ENCODE assay signal across 22 mouse cellular contexts in the genomic region with DNA sequence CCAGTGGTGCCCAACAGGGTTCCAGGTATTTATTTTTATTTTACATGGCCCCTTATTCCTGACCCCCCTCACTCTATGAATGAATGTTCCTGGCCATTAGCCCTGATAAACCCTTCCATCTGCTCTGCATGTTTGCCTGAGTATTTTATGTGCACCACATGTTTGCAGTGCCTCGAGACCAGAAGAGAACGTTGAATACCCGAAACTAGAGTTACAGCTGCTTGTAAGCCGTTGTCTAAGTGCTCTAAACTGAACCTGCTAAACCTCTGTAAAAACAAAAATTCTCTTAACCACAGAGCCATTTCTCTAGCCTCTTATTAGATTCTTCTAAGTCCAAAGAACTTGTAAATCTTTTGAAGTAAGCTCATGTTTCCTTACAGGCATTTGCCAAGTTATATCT. TPM values are rescaled to one million over a fixed set of nuclear protein-coding genes. Genes with fewer than 3 reads are reported as not detected.
DNase-seq lines count a peak whose midpoint lies in the region; ATAC-seq lines count a peak whose summit lies in the region.
"Had no signal": no experiment of that assay in that cellular context is flagged by ENCODE, and none has a peak within 500 bp of the region (broad histone marks: within the 10 kb centered on the region; RNA-seq: fewer than 3 reads in every experiment).

No protein-coding gene starts in this region.

- H3K4me3 ChIP-seq in forebrain, embryonic 10.5 days = no peak overlapping the region
- no peak overlapping the region for H3K4me3 ChIP-seq in forebrain, embryonic 14.5 days (ENCODE audit: low read depth, low read length)
- H3K4me3 ChIP-seq in embryonic facial prominence, embryonic 14.5 days (ENCODE audit: low read depth, low read length) = no peak overlapping the region
- no peak overlapping the region for H3K4me3 ChIP-seq in limb, embryonic 11.5 days (ENCODE audit: low read depth, low read length)
- H3K4me3 ChIP-seq in limb, embryonic 15.5 days = no peak overlapping the region
- H3K4me3 ChIP-seq: embryonic facial prominence, embryonic 15.5 days; forebrain, embryonic 12.5 days; gastrocnemius, adult 2 months; heart, embryonic 12.5 days; hindbrain, embryonic 10.5 days had no signal

- peaks cover 40% of the 10 kb centered on the region for H3K4me1 ChIP-seq in forebrain, embryonic 10.5 days
- peaks cover 11% of the 10 kb centered on the region; the same call in 1 of the 2 replicates for H3K4me1 ChIP-seq in forebrain, embryonic 14.5 days (ENCODE audit: control insufficient read depth, insufficient read depth, low read length)
- H3K4me1 ChIP-seq in embryonic facial prominence, embryonic 14.5 days (ENCODE audit: control insufficient read depth, insufficient read depth, low read length) = peaks cover 9% of the 10 kb centered on the region; the same call in 1 of the 2 replicates
- peaks cover 12% of the 10 kb centered on the region; the same call in 1 of the 2 replicates for H3K4me1 ChIP-seq in limb, embryonic 11.5 days (ENCODE audit: control insufficient read depth, insufficient read depth, low read length)
- peaks cover 20% of the 10 kb centered on the region for H3K4me1 ChIP-seq in limb, embryonic 15.5 days

- 82% methylated on average over 4 of the region's 4 CpGs for WGBS in forebrain, embryonic 10.5 days
- WGBS in forebrain, embryonic 14.5 days = 81% methylated on average over 4 of the region's 4 CpGs
- WGBS in embryonic facial prominence, embryonic 14.5 days = 19% methylated on average over 4 of the region's 4 CpGs
- WGBS in limb, embryonic 11.5 days = 18% methylated on average over 4 of the region's 4 CpGs
- 19% methylated on average over 4 of the region's 4 CpGs for WGBS in limb, embryonic 15.5 days

- no peaks in the 10 kb centered on the region for H3K9me3 ChIP-seq in forebrain, embryonic 10.5 days
- no peaks in the 10 kb centered on the region for H3K9me3 ChIP-seq in forebrain, embryonic 14.5 days (replicated peaks; ENCODE audit: control insufficient read depth, low read length)
- H3K9me3 ChIP-seq in embryonic facial prominence, embryonic 14.5 days (ENCODE audit: control insufficient read depth, low read length) = no peaks in the 10 kb centered on the region
- H3K9me3 ChIP-seq in limb, embryonic 11.5 days (ENCODE audit: control insufficient read depth, low read length) = no peaks in the 10 kb centered on the region
- no peaks in the 10 kb centered on the region for H3K9me3 ChIP-seq in limb, embryonic 15.5 days
- H3K9me3 ChIP-seq: embryonic facial prominence, embryonic 15.5 days; forebrain, embryonic 12.5 days; hindbrain, embryonic 10.5 days had no signal

- ATAC-seq in forebrain, embryonic 14.5 days = no peak
- no peak for ATAC-seq in embryonic facial prominence, embryonic 14.5 days (ENCODE audit: low read depth)
- ATAC-seq in limb, embryonic 11.5 days (ENCODE audit: insufficient number of reproducible peaks, low FRiP score, low TSS enrichment, low read depth) = peak; percentile 35; the same call in 1 of the 2 replicates
- ATAC-seq in limb, embryonic 15.5 days (ENCODE audit: insufficient number of reproducible peaks, low FRiP score, low TSS enrichment, low read depth) = peak; percentile 68; the same call in 1 of the 2 replicates
- ATAC-seq in CD4-positive, CD25-positive, alpha-beta regulatory T cell, adult 4 months = no peak
- ATAC-seq: forebrain, postnatal 0 days; Patski had no signal

- no peak for DNase-seq in forebrain, embryonic 10.5 days (ENCODE audit: extremely low spot score, low spot score)
- no peak for DNase-seq in forebrain, embryonic 14.5 days (ENCODE audit: low spot score)
- peak; percentile 59 for DNase-seq in embryonic facial prominence, embryonic 14.5 days (ENCODE audit: low spot score)
- peak; percentile 38 for DNase-seq in limb, embryonic 11.5 days (ENCODE audit: low spot score)
- DNase-seq in T-cell, adult 2 months (ENCODE audit: low spot score) = no peak
- DNase-seq: adrenal gland, adult 2 months; adrenal gland, postnatal 36 days; cerebellum, adult 8-10 months; cerebellum, postnatal 14 days; embryo, embryonic 11 days; forebrain, postnatal 0 days; gastrocnemius, adult 2 months; gastrocnemius, postnatal 25 days had no signal

- no peaks in the 10 kb centered on the region for H3K36me3 ChIP-seq in forebrain, embryonic 10.5 days (replicated peaks)
- no peaks in the 10 kb centered on the region for H3K36me3 ChIP-seq in forebrain, embryonic 14.5 days (ENCODE audit: control insufficient read depth, insufficient read depth, low read length)
- no peaks in the 10 kb centered on the region for H3K36me3 ChIP-seq in embryonic facial prominence, embryonic 14.5 days (ENCODE audit: control insufficient read depth, insufficient read depth, low read length)
- H3K36me3 ChIP-seq in limb, embryonic 11.5 days (ENCODE audit: control insufficient read depth, insufficient read depth, low read length) = no peaks in the 10 kb centered on the region
- H3K36me3 ChIP-seq in limb, embryonic 15.5 days = no peaks in the 10 kb centered on the region
- H3K36me3 ChIP-seq: embryonic facial prominence, embryonic 15.5 days; forebrain, embryonic 12.5 days; heart, embryonic 12.5 days; hindbrain, embryonic 10.5 days had no signal

- H3K27me3 ChIP-seq in forebrain, embryonic 10.5 days (ENCODE audit: poor library complexity, severe bottlenecking) = no peaks in the 10 kb centered on the region
- no peaks in the 10 kb centered on the region for H3K27me3 ChIP-seq in forebrain, embryonic 14.5 days (replicated peaks; ENCODE audit: control insufficient read depth, insufficient read depth, low read length)
- no peaks in the 10 kb centered on the region for H3K27me3 ChIP-seq in embryonic facial prominence, embryonic 14.5 days (replicated peaks; ENCODE audit: control insufficient read depth, insufficient read depth, low read length)
- no peaks in the 10 kb centered on the region for H3K27me3 ChIP-seq in limb, embryonic 11.5 days (ENCODE audit: control insufficient read depth, insufficient read depth, low read length)
- no peaks in the 10 kb centered on the region for H3K27me3 ChIP-seq in limb, embryonic 15.5 days
- H3K27me3 ChIP-seq: CH12.LX; embryonic facial prominence, embryonic 15.5 days; forebrain, embryonic 12.5 days; Patski had no signal

- H3K27ac ChIP-seq in forebrain, embryonic 10.5 days = peak overlapping the region; percentile 25; the same call in 1 of the 2 replicates
- no peak overlapping the region for H3K27ac ChIP-seq in forebrain, embryonic 14.5 days (ENCODE audit: low read depth, low read length)
- H3K27ac ChIP-seq in embryonic facial prominence, embryonic 14.5 days (replicated peaks; ENCODE audit: low read depth, low read length) = no peak overlapping the region
- H3K27ac ChIP-seq in limb, embryonic 11.5 days (replicated peaks; ENCODE audit: low read depth, low read length) = peak overlapping the region; percentile 60
- 0 out of 2 replicates have a peak overlapping the region, but pooled peaks have one; percentile 29 for H3K27ac ChIP-seq in limb, embryonic 15.5 days
- H3K27ac ChIP-seq: embryonic facial prominence, embryonic 15.5 days; forebrain, embryonic 12.5 days; gastrocnemius, adult 2 months; hindbrain, embryonic 10.5 days; hindbrain, embryonic 14.5 days had no signal

- no peak overlapping the region for H3K9ac ChIP-seq in forebrain, embryonic 14.5 days (ENCODE audit: low read length)
- H3K9ac ChIP-seq in embryonic facial prominence, embryonic 14.5 days (ENCODE audit: low read depth, low read length) = no peak overlapping the region
- H3K9ac ChIP-seq in limb, embryonic 11.5 days (ENCODE audit: low read length) = no peak overlapping the region
- no peak overlapping the region for H3K9ac ChIP-seq in limb, embryonic 15.5 days
- H3K9ac ChIP-seq: embryonic facial prominence, embryonic 15.5 days; forebrain, embryonic 12.5 days; forebrain, postnatal 0 days; heart, embryonic 12.5 days; hindbrain, embryonic 14.5 days had no signal

- H3K4me2 ChIP-seq in forebrain, embryonic 14.5 days (ENCODE audit: low read length) = no peak overlapping the region
- no peak overlapping the region for H3K4me2 ChIP-seq in embryonic facial prominence, embryonic 14.5 days (ENCODE audit: low read depth, low read length)
- H3K4me2 ChIP-seq in limb, embryonic 11.5 days (ENCODE audit: low read depth, severe bottlenecking) = no peak overlapping the region
- no peak overlapping the region for H3K4me2 ChIP-seq in limb, embryonic 15.5 days
- H3K4me2 ChIP-seq: embryonic facial prominence, embryonic 15.5 days; forebrain, embryonic 12.5 days; hindbrain, embryonic 14.5 days had no signal

RNA-seq across cellular contexts. Expression of a gene that starts 45.0 kb away (rescaled TPM):
- 10.2 and 10.6 TPM in 2 replicates for polyA plus RNA-seq in forebrain, embryonic 10.5 days (2016; fragmentation: Nextera tagmentation; extraction: Ambion mirVana)
- polyA plus RNA-seq in forebrain, embryonic 14.5 days (2014; fragmentation: Nextera tagmentation; extraction: Ambion mirVana) = 4.0 and 4.2 TPM in 2 replicates
- 6.7 and 6.8 TPM in 2 replicates for polyA plus RNA-seq in embryonic facial prominence, embryonic 14.5 days (2014; fragmentation: Nextera tagmentation; extraction: Ambion mirVana)
- polyA plus RNA-seq in limb, embryonic 11.5 days (2014; fragmentation: Nextera tagmentation; extraction: Ambion mirVana) = 6.3 and 6.5 TPM in 2 replicates
- polyA plus RNA-seq in limb, embryonic 15.5 days (2015; fragmentation: Nextera tagmentation; extraction: Ambion mirVana) = 11.0 and 11.2 TPM in 2 replicates
- 10 to 100 TPM; 15.5 to 29.8 TPM for polyA plus RNA-seq in CD4-positive, CD25-positive, alpha-beta regulatory T cell, adult 4 months (2017; shearing (Covaris generic))

Comparison
In these comparisons a context has a peak if more than half of its experiments do, and no peak if none do; other contexts are left out.
1. H3K27ac ChIP-seq: peak in forebrain, embryonic 10.5 days (single experiment), limb, embryonic 11.5 days (single experiment) and limb, embryonic 15.5 days (single experiment); none in forebrain, embryonic 14.5 days (single experiment) and embryonic facial prominence, embryonic 14.5 days (single experiment).
2. DNase-seq: peak in embryonic facial prominence, embryonic 14.5 days (single experiment) and limb, embryonic 11.5 days (single experiment); none in forebrain, embryonic 10.5 days (single experiment), forebrain, embryonic 14.5 days (single experiment) and T-cell, adult 2 months (single experiment).
3. ATAC-seq: peak in limb, embryonic 11.5 days (single experiment) and limb, embryonic 15.5 days (single experiment); none in forebrain, embryonic 14.5 days (single experiment), embryonic facial prominence, embryonic 14.5 days (single experiment) and CD4-positive, CD25-positive, alpha-beta regulatory T cell, adult 4 months (single experiment).